Mouse (Mus musculus) limb, embryonic 11.5 days (tissue): ENCODE results near the gene Grk2. TPM values are rescaled to one million over a fixed set of nuclear protein-coding genes. Genes with fewer than 3 reads are reported as not detected.
A peak's percentile ranks its signal among the peaks of the same experiment; 100 is the strongest.

Experiments
- ATAC-seq: fragments of 200-750 bp; cut with Nextera tagmentation; 2 replicates; pipeline ENCODE4 v1.8.0; 2017; ENCODE audit warnings: low read depth; ENCODE audit not compliant: insufficient number of reproducible peaks, low FRiP score, low TSS enrichment
- DNase-seq: peaks from one replicate; pipeline ENCODE4 v3.0.0-alpha.2; 2015; ENCODE audit warnings: low spot score
- H3K27ac ChIP-seq: fragments of 300-500 bp; sonication (generic); replicated peaks from 2 replicates; pipeline ENCODE4 v1.5.1; 2014; ENCODE audit warnings: low read depth, mild to moderate bottlenecking, low read length
- H3K27me3 ChIP-seq: fragments of 300-500 bp; sonication (generic); 2 replicates; pipeline ENCODE4 v1.6.1; 2014; ENCODE audit warnings: mild to moderate bottlenecking, low read length, mixed read lengths; ENCODE audit not compliant: control insufficient read depth, insufficient read depth
- H3K36me3 ChIP-seq: fragments of 300-500 bp; sonication (generic); 2 replicates; pipeline ENCODE4 v1.6.1; 2014; ENCODE audit warnings: mild to moderate bottlenecking, low read length, moderate library complexity, mixed read lengths; ENCODE audit not compliant: control insufficient read depth, insufficient read depth
- H3K4me1 ChIP-seq: fragments of 300-500 bp; sonication (generic); 2 replicates; pipeline ENCODE4 v1.6.1; 2014; ENCODE audit warnings: low read length, mixed read lengths; ENCODE audit not compliant: control insufficient read depth, insufficient read depth
- H3K4me2 ChIP-seq: fragments of 300-500 bp; sonication (generic); 2 replicates; pipeline ENCODE4 v1.6.1; 2014; ENCODE audit warnings: low read depth, mild to moderate bottlenecking, moderate library complexity; ENCODE audit not compliant: severe bottlenecking
- H3K4me3 ChIP-seq: fragments of 300-500 bp; sonication (generic); 2 replicates; pipeline ENCODE4 v1.5.1; 2014; ENCODE audit warnings: low read depth, low read length
- H3K9ac ChIP-seq: fragments of 300-500 bp; sonication (generic); 2 replicates; pipeline ENCODE4 v1.6.1; 2014; ENCODE audit warnings: mild to moderate bottlenecking, low read length
- H3K9me3 ChIP-seq: fragments of 300-500 bp; sonication (generic); 2 replicates; pipeline ENCODE4 v1.6.1; 2016; ENCODE audit warnings: low read length; ENCODE audit not compliant: control insufficient read depth
- WGBS: fragments of 180-500 bp; shearing (Covaris S2); extraction: QIAGEN DNeasy Blood & Tissue Kit; methylation state at CpG from one replicate; pipeline ENCODE4 v1.1.7; 2014; 5-methylcytosine and 5-hydroxymethylcytosine counted together
- polyA plus RNA-seq: library from polyadenylated mRNA; unstranded; fragments of >200 nt; fragmentation: Nextera tagmentation; extraction: Ambion mirVana; gene quantifications from 2 replicates; pipeline ENCODE4 v1.2.1, GENCODE M21; 2014

Grk2 gene
- polyA plus RNA-seq, 1 experiment from 2014 or later = 15.4 TPM

DNA sequence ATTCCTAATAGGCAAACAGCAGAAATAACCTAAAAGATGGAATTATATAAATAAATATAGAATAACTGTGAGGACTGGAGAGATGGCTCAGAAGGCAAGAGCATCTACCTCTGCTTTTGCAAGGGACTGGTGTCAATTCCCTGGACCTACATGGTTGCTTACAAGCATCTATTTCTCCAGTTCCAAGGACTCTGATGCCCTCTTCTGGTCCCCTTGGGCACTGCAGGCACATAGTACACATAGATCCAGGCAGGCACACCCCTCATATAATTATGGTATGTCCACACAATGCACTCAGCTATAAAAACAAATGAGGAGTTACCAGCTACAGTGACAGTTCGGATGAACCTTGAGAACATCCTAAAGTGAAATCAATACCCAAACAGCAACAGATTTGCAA is 26.5 kb downstream of the Grk2 start:
- DNase-seq (peak; percentile 43), ATAC-seq (no peak)
- Histone ChIP-seq H3K27ac (no peak overlapping the region), H3K27me3 (no peaks in the 10 kb centered on the region), H3K36me3 (no peaks in the 10 kb centered on the region), H3K9ac (no peak overlapping the region), H3K4me2 (no peak overlapping the region), H3K4me1 (no peaks in the 10 kb centered on the region; the same call in 1 of the 2 replicates), H3K4me3 (no peak overlapping the region), H3K9me3 (no peaks in the 10 kb centered on the region)
- 93% methylated on average over 1 of the region's 1 CpGs for WGBS

DNA sequence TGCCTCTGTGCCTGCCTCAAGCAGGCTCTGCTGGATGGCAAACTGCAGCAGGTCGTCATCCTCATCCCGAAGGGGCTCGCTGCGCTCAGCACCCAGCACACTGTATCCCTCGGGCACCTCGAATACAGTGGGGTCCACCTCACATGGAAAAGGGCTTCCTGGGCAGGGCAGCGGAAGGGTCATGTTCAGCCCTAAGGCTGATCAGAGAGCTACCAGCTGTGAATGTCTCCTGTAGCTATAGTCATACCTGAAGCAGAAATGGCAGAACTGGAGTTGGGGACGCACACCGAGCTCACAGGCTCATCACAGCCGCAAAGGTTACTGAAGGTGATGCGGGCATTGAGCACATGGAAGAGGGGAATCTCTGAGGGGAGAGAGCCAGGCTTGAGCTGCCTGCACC is 35.0 kb downstream of the Grk2 start:
- H3K9me3 ChIP-seq = no peaks in the 10 kb centered on the region
- DNase-seq (no peak), ATAC-seq (no peak)
- H3K4me3 ChIP-seq = no peak overlapping the region
- WGBS = 89% methylated on average over 11 of the region's 11 CpGs
- H3K4me2 ChIP-seq = no peak overlapping the region
- H3K27ac ChIP-seq = no peak overlapping the region
- peaks cover 25% of the 10 kb centered on the region for H3K27me3 ChIP-seq
- H3K9ac ChIP-seq = no peak overlapping the region
- H3K4me1 ChIP-seq = 0 out of 2 replicates have a peak, but pooled peaks cover 6% of the 10 kb centered on the region
- no peaks in the 10 kb centered on the region for H3K36me3 ChIP-seq

DNA sequence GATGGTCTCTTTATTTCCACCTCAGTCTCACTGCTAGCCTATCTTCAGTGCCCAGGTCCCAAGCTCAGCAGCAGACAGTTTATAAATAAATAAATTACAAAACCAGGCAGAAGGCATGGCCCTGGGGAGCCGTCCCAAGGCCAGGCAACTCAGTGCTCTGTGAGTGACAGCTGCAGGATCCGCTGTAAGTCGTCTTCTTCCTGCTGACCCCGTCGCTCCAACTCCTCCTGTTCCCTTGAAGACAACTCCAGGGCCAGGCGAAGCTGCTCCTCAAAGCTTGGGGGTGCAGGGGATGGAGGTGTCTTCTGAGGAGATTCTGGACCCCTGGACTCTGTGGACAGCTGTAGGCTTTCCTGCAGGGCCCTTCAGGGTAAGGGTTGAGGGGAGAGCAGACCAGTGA is 35.8 kb downstream of the Grk2 start:
- 73% methylated on average over 6 of the region's 6 CpGs for WGBS
- Histone ChIP-seq H3K4me1 (0 out of 2 replicates have a peak, but pooled peaks cover 6% of the 10 kb centered on the region), H3K27me3 (peaks cover 25% of the 10 kb centered on the region), H3K4me2 (no peak overlapping the region), H3K4me3 (no peak overlapping the region), H3K9me3 (no peaks in the 10 kb centered on the region), H3K36me3 (no peaks in the 10 kb centered on the region), H3K9ac (no peak overlapping the region), H3K27ac (no peak overlapping the region)
- DNase-seq (no peak), ATAC-seq (no peak)

DNA sequence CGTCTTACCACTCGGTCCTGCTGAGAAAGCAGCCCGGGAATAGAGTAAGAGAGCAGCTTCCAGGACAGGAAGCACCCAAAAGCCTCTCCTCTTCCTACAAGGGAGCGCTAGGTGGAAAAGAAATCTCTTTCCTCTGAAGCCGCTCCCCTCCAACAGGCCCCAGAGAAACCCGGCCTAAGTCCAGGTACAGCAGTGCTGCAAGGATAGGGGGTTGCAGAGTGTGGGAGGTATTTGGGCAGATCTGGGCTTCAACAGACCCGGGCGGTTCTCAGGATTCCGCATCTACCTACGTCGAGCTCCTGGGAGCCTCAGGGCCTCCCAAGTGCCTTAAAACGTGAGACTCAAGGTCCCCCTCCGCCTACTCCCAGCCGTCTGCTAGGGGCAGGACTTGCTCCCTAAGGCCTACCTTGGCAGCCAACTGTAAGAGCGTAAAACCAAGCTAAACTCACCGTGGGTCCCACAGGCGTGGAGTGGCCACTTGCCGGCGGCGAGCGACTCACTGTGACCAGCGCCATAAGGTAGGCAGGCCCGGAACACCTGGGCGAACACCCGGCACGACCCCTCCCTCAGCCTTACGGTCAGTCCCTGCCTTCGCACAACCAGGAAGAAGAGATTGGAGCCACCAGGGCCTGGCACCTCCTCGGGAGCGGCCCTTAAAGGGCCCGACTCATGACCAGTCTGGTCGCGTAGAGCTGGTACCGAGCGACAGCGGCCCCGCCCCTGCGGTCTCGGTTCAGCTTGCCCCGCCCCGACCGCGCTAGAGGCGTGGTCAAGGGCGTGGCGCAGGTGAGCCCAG is 37.3 kb downstream of the Grk2 start, which contains the start of gene Ssh3:
Gene Ssh3 (minus strand): TSS at position 615 of the 796 bp plus-strand sequence.
- Histone ChIP-seq H3K27me3 (peaks cover 25% of the 10 kb centered on the region), H3K36me3 (no peaks in the 10 kb centered on the region), H3K27ac (no peak within 1 kb of the TSS), H3K4me3 (peak within 1 kb of the TSS; percentile 36), H3K4me1 (0 out of 2 replicates have a peak, but pooled peaks cover 6% of the 10 kb centered on the region), H3K9ac (peak within 1 kb of the TSS; percentile 47), H3K9me3 (no peaks in the 10 kb centered on the region), H3K4me2 (peak within 1 kb of the TSS; percentile 69)
- 5% methylated on average over 46 of the region's 46 CpGs for WGBS
- DNase-seq (peak; percentile 53), ATAC-seq (peak; percentile 67)

DNA sequence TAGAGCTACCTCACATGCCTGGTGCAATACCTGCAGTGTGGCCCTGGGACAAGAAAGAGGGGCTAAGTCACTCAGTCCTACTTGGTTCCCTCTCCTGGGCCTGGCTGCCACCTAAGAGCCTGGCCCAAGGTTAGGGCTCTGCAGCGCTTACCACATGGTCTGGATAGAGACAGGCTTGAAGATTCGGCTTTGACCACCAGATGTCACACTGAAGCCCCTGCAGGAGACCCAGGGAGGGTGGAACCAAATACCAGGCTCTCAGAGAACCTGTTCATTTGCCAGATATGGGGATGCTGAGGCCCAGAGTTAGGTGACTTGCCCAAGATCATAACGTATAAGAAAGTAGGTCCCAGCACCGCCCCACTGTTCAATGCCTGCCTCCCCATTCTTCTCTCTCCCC is 40.1 kb downstream of the Grk2 start:
- no peak overlapping the region for H3K4me2 ChIP-seq
- no peaks in the 10 kb centered on the region for H3K36me3 ChIP-seq
- 63% methylated on average over 4 of the region's 4 CpGs for WGBS
- H3K27ac ChIP-seq = no peak overlapping the region
- ATAC-seq = no peak
- no peak overlapping the region for H3K4me3 ChIP-seq
- no peaks in the 10 kb centered on the region for H3K9me3 ChIP-seq
- H3K9ac ChIP-seq = no peak overlapping the region
- H3K27me3 ChIP-seq = peaks cover 25% of the 10 kb centered on the region
- DNase-seq = no peak
- H3K4me1 ChIP-seq = 0 out of 2 replicates have a peak, but pooled peaks cover 6% of the 10 kb centered on the region

DNA sequence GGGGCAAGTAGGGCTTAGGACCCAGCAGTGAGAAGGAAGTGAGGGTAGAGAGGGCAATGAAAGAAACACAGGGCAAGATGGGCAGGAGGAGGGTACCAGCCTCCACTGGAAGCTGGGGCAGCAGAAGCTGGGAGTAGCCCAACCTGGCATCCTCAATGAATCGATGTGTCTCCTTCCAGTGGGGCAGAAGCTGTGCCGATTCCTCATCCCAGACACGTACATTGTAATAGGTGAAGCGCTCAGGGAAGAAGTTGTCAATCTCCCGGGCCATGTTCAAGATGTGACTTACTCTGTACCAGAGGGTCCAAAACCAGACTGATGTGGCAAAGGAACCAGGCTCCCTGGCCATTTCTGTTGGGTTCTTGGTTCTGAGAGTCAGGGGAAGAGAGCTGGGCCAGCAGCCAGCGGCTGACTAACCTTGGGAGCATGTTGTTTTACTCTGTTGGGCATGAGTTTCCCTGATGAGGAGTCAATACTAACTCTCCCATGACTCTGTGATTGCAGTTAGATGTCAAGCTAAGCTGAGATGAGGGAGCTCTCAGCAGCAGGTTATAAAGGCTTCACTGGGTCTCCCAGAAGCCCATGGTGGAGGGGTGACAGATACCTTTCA is 41.7 kb downstream of the Grk2 start:
- Histone ChIP-seq H3K36me3 (no peaks in the 10 kb centered on the region), H3K9ac (no peak overlapping the region), H3K4me2 (no peak overlapping the region), H3K4me3 (no peak overlapping the region), H3K9me3 (no peaks in the 10 kb centered on the region), H3K27me3 (peaks cover 19% of the 10 kb centered on the region), H3K4me1 (0 out of 2 replicates have a peak, but pooled peaks cover 6% of the 10 kb centered on the region), H3K27ac (no peak overlapping the region)
- no peak for DNase-seq
- 92% methylated on average over 6 of the region's 6 CpGs for WGBS
- ATAC-seq = no peak

DNA sequence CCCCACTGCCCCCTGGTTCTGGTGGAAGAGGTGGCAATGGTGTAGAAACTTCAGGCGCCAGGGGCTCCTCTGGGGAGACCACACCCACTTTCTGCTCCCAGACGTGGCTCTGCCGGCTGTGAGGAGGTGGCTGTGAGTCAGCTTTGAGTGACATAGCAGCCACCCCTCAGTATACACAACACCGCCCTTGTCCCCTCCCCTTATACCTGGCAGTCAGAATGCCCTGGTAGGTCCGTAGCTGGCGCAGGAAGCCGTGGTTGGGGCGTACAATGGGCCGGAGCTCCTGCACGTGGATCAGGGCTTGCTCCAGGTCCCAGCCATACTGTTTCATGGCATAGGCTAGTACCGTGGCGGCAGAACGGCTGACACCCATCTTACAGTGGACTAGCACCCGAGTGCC is 42.3 kb downstream of the Grk2 start:
- no peaks in the 10 kb centered on the region for H3K36me3 ChIP-seq
- H3K4me3 ChIP-seq = no peak overlapping the region
- H3K27ac ChIP-seq = no peak overlapping the region
- DNase-seq (no peak), ATAC-seq (no peak)
- H3K4me1 ChIP-seq = 0 out of 2 replicates have a peak, but pooled peaks cover 2% of the 10 kb centered on the region
- H3K27me3 ChIP-seq = peaks cover 15% of the 10 kb centered on the region
- WGBS = 66% methylated on average over 14 of the region's 14 CpGs
- no peaks in the 10 kb centered on the region for H3K9me3 ChIP-seq
- H3K9ac ChIP-seq = no peak overlapping the region
- H3K4me2 ChIP-seq = no peak overlapping the region

DNA sequence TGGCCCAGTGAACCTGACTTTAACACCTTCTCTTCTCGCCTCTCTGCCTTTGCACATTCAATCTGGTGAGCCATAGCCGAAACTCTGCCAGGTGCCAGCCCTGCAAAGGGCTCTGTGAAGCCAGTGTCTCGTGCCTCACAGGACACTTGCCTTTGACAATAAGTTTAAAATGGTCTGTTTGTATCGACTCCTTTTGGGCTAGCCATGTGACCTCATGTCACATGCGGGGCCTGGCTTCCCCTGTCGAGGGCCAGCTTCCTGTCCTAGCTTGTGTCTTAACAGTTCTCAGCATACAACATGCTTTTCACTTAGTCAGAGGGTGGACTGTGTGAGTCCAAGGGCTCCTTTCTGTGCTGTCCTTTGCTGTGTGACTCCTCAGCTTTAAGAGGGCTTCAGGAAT is 43.3 kb downstream of the Grk2 start:
- no peak overlapping the region for H3K4me3 ChIP-seq
- 77% methylated on average over 6 of the region's 6 CpGs for WGBS
- ATAC-seq (no peak), DNase-seq (no peak)
- H3K9me3 ChIP-seq = no peaks in the 10 kb centered on the region
- H3K4me1 ChIP-seq = no peaks in the 10 kb centered on the region
- H3K4me2 ChIP-seq = no peak overlapping the region
- H3K27ac ChIP-seq = no peak overlapping the region
- no peaks in the 10 kb centered on the region for H3K36me3 ChIP-seq
- peaks cover 9% of the 10 kb centered on the region; the same call in 1 of the 2 replicates for H3K27me3 ChIP-seq
- no peak overlapping the region for H3K9ac ChIP-seq
